Mouse (Mus musculus) brain, embryonic 14.5 days (tissue): ENCODE results near the gene Adamts14.

Experiments
- CTCF ChIP-seq: fragments of 200-500 bp; IDR thresholded peaks from 2 replicates; pipeline ENCODE4 v1.5.1; 2012; ENCODE audit warnings: inconsistent platforms, mild to moderate bottlenecking, moderate library complexity, borderline replicate concordance; ENCODE audit not compliant: insufficient read depth, insufficient read length; ENCODE audit errors: extremely low read depth
- POLR2A ChIP-seq: fragments of 200-500 bp; IDR thresholded peaks from 2 replicates; pipeline ENCODE4 v1.6.1; 2012; ENCODE audit warnings: mild to moderate bottlenecking, inconsistent platforms, borderline replicate concordance; ENCODE audit not compliant: poor library complexity, insufficient read depth, insufficient read length, severe bottlenecking; ENCODE audit errors: extremely low read depth

DNA sequence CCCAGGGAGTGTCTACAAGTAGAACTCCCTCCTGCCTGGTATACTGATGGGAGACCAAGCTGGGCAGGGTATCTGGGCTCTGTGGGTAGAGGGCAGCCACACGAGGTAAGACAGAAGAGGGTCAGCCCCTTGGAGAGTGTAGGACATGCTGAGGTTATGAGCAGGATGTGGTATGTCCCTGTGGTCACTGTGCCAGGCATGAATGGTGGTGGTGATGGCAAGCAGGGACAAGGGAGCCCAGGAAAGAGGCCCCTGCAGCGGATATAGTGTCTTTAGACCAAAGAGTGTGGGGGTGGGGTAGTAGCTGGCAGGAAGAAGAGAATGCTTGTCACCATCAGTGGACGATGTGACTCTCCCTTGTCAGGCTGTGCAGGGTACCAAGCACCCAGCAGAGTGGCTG is 85.2 kb downstream of the Adamts14 start:
- TF ChIP-seq POLR2A, result no peak
- TF ChIP-seq CTCF, result no peak
